Mouse (Mus musculus) testis, adult 2 months (tissue): ENCODE measurements around the gene Ptpra.

Experiments
- CTCF ChIP-seq: fragments of 200-500 bp; IDR thresholded peaks from 2 replicates; pipeline ENCODE4 v1.5.1; 2012; ENCODE audit warnings: low read depth, mild to moderate bottlenecking, inconsistent platforms, low read length, moderate library complexity; ENCODE audit not compliant: control insufficient read depth, insufficient read depth, insufficient replicate concordance
- POLR2A ChIP-seq: fragments of 200-500 bp; IDR thresholded peaks from 2 replicates; pipeline ENCODE4 v1.6.1; 2012; ENCODE audit warnings: low read depth, mild to moderate bottlenecking, inconsistent platforms, low read length, moderate library complexity; ENCODE audit not compliant: control insufficient read depth

- no peak for TF ChIP-seq CTCF
- peak; percentile 69 for TF ChIP-seq POLR2A
Observed at GRCm38 (mm10) chr2:130563212-130564055, 113.4 kb downstream of the Ptpra start, which contains the start of gene Mrps26.
